28 mouse cellular contexts compared by ENCODE assay signal in genomic region chr10:104489301-104489700, GRCm38 (mm10).
A peak's percentile ranks its signal among the peaks of the same experiment; 100 is the strongest.
DNase-seq lines count a peak whose midpoint lies in the region; ATAC-seq and TF ChIP-seq lines count a peak whose summit lies in the region.
"Had no signal": no experiment of that assay in that cellular context is flagged by ENCODE, and none has a peak within 500 bp of the region (broad histone marks: within the 10 kb centered on the region; RNA-seq: fewer than 3 reads in every experiment).

No protein-coding gene starts in this region.

- DNase-seq in heart, adult 9 months (ENCODE audit: low spot score in 2 of 2) = no peak
- DNase-seq in heart, adult 8-10 months (ENCODE audit: low spot score) = no peak
- peak; percentile 4 for DNase-seq in limb, embryonic 14.5 days (ENCODE audit: low spot score)
- no peak for DNase-seq in limb, embryonic 10.5 days (ENCODE audit: low spot score)
- DNase-seq: adrenal gland, postnatal 10 days; adrenal gland, postnatal 36 days; B cell, adult 2 months; cerebellum, adult 18-20 months; cerebellum, adult 9-10 months; cerebellum, postnatal 14 days; gastrocnemius, postnatal 25 days; heart, adult 18-20 months; heart, postnatal 36 days; kidney, adult 18-20 months had no signal

- no peaks in the 10 kb centered on the region for H3K27me3 ChIP-seq in heart, embryonic 11.5 days (ENCODE audit: control insufficient read depth, insufficient read depth, low read length)
- H3K27me3 ChIP-seq in heart, embryonic 16.5 days (ENCODE audit: control insufficient read depth, insufficient read depth, low read length) = no peaks in the 10 kb centered on the region
- no peaks in the 10 kb centered on the region for H3K27me3 ChIP-seq in limb, embryonic 14.5 days (ENCODE audit: control insufficient read depth, insufficient read depth, low read length)
- no peaks in the 10 kb centered on the region for H3K27me3 ChIP-seq in limb, embryonic 10.5 days (ENCODE audit: low read depth, poor library complexity, severe bottlenecking)
- H3K27me3 ChIP-seq: CH12.LX; embryonic facial prominence, embryonic 12.5 days; forebrain, embryonic 12.5 days; forebrain, embryonic 15.5 days; heart, embryonic 13.5 days; Patski had no signal

- TF ChIP-seq POLR2A in limb, embryonic 14.5 days (IDR thresholded peaks at IDR 0.05; ENCODE audit: borderline replicate concordance, extremely low read depth, insufficient read depth, insufficient read length) = no peak

- H3K9ac ChIP-seq in heart, embryonic 11.5 days (ENCODE audit: low read depth, low read length) = no peak overlapping the region
- H3K9ac ChIP-seq in heart, embryonic 16.5 days (ENCODE audit: low read length) = no peak overlapping the region
- H3K9ac ChIP-seq in limb, embryonic 14.5 days (ENCODE audit: low read depth, low read length, severe bottlenecking) = no peak overlapping the region
- H3K9ac ChIP-seq: embryonic facial prominence, embryonic 12.5 days; forebrain, embryonic 12.5 days; forebrain, embryonic 15.5 days; heart, embryonic 13.5 days; hindbrain, embryonic 14.5 days had no signal

- H3K36me3 ChIP-seq in heart, embryonic 11.5 days (ENCODE audit: control insufficient read depth, insufficient read depth, low read length) = no peaks in the 10 kb centered on the region
- H3K36me3 ChIP-seq in heart, embryonic 16.5 days (ENCODE audit: control insufficient read depth, insufficient read depth) = no peaks in the 10 kb centered on the region
- no peaks in the 10 kb centered on the region for H3K36me3 ChIP-seq in limb, embryonic 14.5 days (ENCODE audit: control insufficient read depth, insufficient read depth, low read length)
- no peaks in the 10 kb centered on the region for H3K36me3 ChIP-seq in limb, embryonic 10.5 days
- H3K36me3 ChIP-seq: embryonic facial prominence, embryonic 12.5 days; forebrain, embryonic 12.5 days; forebrain, embryonic 15.5 days; G1E; heart, embryonic 13.5 days had no signal

- H3K4me3 ChIP-seq in heart, embryonic 11.5 days (ENCODE audit: low read depth, low read length) = no peak overlapping the region
- no peak overlapping the region for H3K4me3 ChIP-seq in heart, embryonic 16.5 days (ENCODE audit: low read length)
- H3K4me3 ChIP-seq in limb, embryonic 14.5 days (replicated peaks; ENCODE audit: low read length) = no peak overlapping the region
- no peak overlapping the region for H3K4me3 ChIP-seq in limb, embryonic 10.5 days
- H3K4me3 ChIP-seq: embryonic facial prominence, embryonic 12.5 days; erythroblast, embryonic 14.5 days; forebrain, embryonic 12.5 days; forebrain, embryonic 15.5 days; heart, embryonic 13.5 days had no signal

- peak; percentile 31; the same call in 1 of the 2 replicates for ATAC-seq in heart, embryonic 11.5 days (replicated peaks; ENCODE audit: insufficient number of reproducible peaks, low FRiP score, low TSS enrichment)
- 0 out of 2 replicates have a peak, but pooled peaks have one; percentile 28 for ATAC-seq in heart, embryonic 16.5 days (replicated peaks; ENCODE audit: extremely low read depth, insufficient read depth, low FRiP score)
- no peak for ATAC-seq in limb, embryonic 14.5 days (ENCODE audit: low FRiP score, low read depth)
- ATAC-seq: forebrain, embryonic 15.5 days; hindbrain, postnatal 0 days; inflammation-experienced regulatory T-cells, adult 6 months; intestine, embryonic 16.5 days; Patski had no signal

- 71% methylated on average over 4 of the region's 4 CpGs for WGBS in heart, embryonic 11.5 days (ENCODE audit: insufficient replicate concordance)
- WGBS in heart, embryonic 16.5 days = 61% methylated on average over 4 of the region's 4 CpGs
- 76% methylated on average over 4 of the region's 4 CpGs for WGBS in limb, embryonic 14.5 days
- WGBS in limb, embryonic 10.5 days = 96% methylated on average over 4 of the region's 4 CpGs

- no peaks in the 10 kb centered on the region for H3K9me3 ChIP-seq in heart, embryonic 11.5 days (replicated peaks; ENCODE audit: control insufficient read depth, low read length)
- H3K9me3 ChIP-seq in heart, embryonic 16.5 days (replicated peaks; ENCODE audit: control insufficient read depth, low read length) = no peaks in the 10 kb centered on the region
- H3K9me3 ChIP-seq in limb, embryonic 14.5 days (ENCODE audit: control insufficient read depth, low read length) = no peaks in the 10 kb centered on the region
- no peaks in the 10 kb centered on the region for H3K9me3 ChIP-seq in limb, embryonic 10.5 days (replicated peaks)
- H3K9me3 ChIP-seq: embryonic facial prominence, embryonic 12.5 days; forebrain, embryonic 12.5 days; forebrain, embryonic 15.5 days; heart, embryonic 13.5 days had no signal

- no peaks in the 10 kb centered on the region for H3K4me1 ChIP-seq in heart, embryonic 11.5 days (ENCODE audit: control insufficient read depth, insufficient read depth, low read length)
- H3K4me1 ChIP-seq in heart, embryonic 16.5 days (ENCODE audit: control insufficient read depth, insufficient read depth, low read length) = no peaks in the 10 kb centered on the region
- H3K4me1 ChIP-seq in limb, embryonic 14.5 days (ENCODE audit: control insufficient read depth, insufficient read depth, low read length) = no peaks in the 10 kb centered on the region
- H3K4me1 ChIP-seq in limb, embryonic 10.5 days = no peaks in the 10 kb centered on the region
- H3K4me1 ChIP-seq: embryonic facial prominence, embryonic 12.5 days; forebrain, embryonic 12.5 days; forebrain, embryonic 15.5 days; heart, embryonic 13.5 days had no signal

- H3K27ac ChIP-seq in heart, embryonic 11.5 days (ENCODE audit: low read depth, low read length) = no peak overlapping the region
- no peak overlapping the region for H3K27ac ChIP-seq in heart, embryonic 16.5 days (ENCODE audit: low read length)
- H3K27ac ChIP-seq in limb, embryonic 14.5 days (replicated peaks; ENCODE audit: low read depth, low read length) = no peak overlapping the region
- no peak overlapping the region for H3K27ac ChIP-seq in limb, embryonic 10.5 days
- H3K27ac ChIP-seq: embryonic facial prominence, embryonic 12.5 days; forebrain, embryonic 12.5 days; forebrain, embryonic 15.5 days; heart, embryonic 13.5 days; hindbrain, embryonic 14.5 days; hindbrain, postnatal 0 days had no signal

- H3K4me2 ChIP-seq in heart, embryonic 11.5 days = no peak overlapping the region
- H3K4me2 ChIP-seq in heart, embryonic 16.5 days (ENCODE audit: low read depth, low read length) = no peak overlapping the region
- H3K4me2 ChIP-seq in limb, embryonic 14.5 days (replicated peaks; ENCODE audit: low read depth, low read length, severe bottlenecking) = no peak overlapping the region
- H3K4me2 ChIP-seq: embryonic facial prominence, embryonic 12.5 days; forebrain, embryonic 12.5 days; forebrain, embryonic 15.5 days; heart, embryonic 13.5 days; hindbrain, embryonic 14.5 days had no signal
